Mouse (Mus musculus) CD4-positive helper T cell, adult 2 months (primary cell): ENCODE measurements around the gene Mrpl45.
A peak's percentile ranks its signal among the peaks of the same experiment; 100 is the strongest.
"Not testable (repeated sequence)": the region's sequence is repeated elsewhere in the genome, so short reads cannot be mapped to it uniquely, and the experiment has no call there.

Experiments used
- DNase-seq: peaks from one replicate; pipeline ENCODE4 v3.0.0-alpha.2; 2012; ENCODE audit warnings: low read depth, missing footprints, low spot score

Gene Mrpl45

GRCm38 (mm10) chr11:97296542-97296941 is 19.0 kb upstream of the Mrpl45 start:
- DNase-seq: no peak

GRCm38 (mm10) chr11:97299939-97300338 is 15.6 kb upstream of the Mrpl45 start:
- DNase-seq: no peak

- DNase-seq: no peak
These were observed 14.1 kb upstream of the Mrpl45 start for GRCm38 (mm10) chr11:97301406-97301805.

- DNase-seq: no peak
These were observed 13.2 kb upstream of the Mrpl45 start for GRCm38 (mm10) chr11:97302231-97302781.

- DNase-seq: no peak
These were observed 10.9 kb upstream of the Mrpl45 start for GRCm38 (mm10) chr11:97304631-97305030.

GRCm38 (mm10) chr11:97307294-97308069 is 8.0 kb upstream of the Mrpl45 start:
- DNase-seq: no peak

GRCm38 (mm10) chr11:97308806-97309450 is 6.6 kb upstream of the Mrpl45 start:
- DNase-seq: no peak

GRCm38 (mm10) chr11:97309451-97309836 is 6.1 kb upstream of the Mrpl45 start:
- DNase-seq: peak; percentile 40

GRCm38 (mm10) chr11:97309911-97310571 is 5.5 kb upstream of the Mrpl45 start:
- peak; percentile 83 for DNase-seq

GRCm38 (mm10) chr11:97310895-97311631 is 4.5 kb upstream of the Mrpl45 start:
- DNase-seq: no peak

GRCm38 (mm10) chr11:97312871-97313270 is 2.6 kb upstream of the Mrpl45 start:
- DNase-seq: not testable (repeated sequence)

GRCm38 (mm10) chr11:97314110-97314509 is 1.4 kb upstream of the Mrpl45 start:
- peak; percentile 23 for DNase-seq

- no peak for DNase-seq
These were observed 589 bp upstream of the Mrpl45 start for GRCm38 (mm10) chr11:97314751-97315503.

- no peak for DNase-seq
These were observed 5.7 kb downstream of the Mrpl45 start for GRCm38 (mm10) chr11:97321197-97321596.

- peak; percentile 53 for DNase-seq
These were observed 6.5 kb downstream of the Mrpl45 start for GRCm38 (mm10) chr11:97321894-97322600.

GRCm38 (mm10) chr11:97325224-97325623 is 9.7 kb downstream of the Mrpl45 start:
- DNase-seq: no peak

GRCm38 (mm10) chr11:97328148-97328547 is 12.6 kb downstream of the Mrpl45 start:
- peak; percentile 53 for DNase-seq

- no peak for DNase-seq
These were observed 14.8 kb downstream of the Mrpl45 start for GRCm38 (mm10) chr11:97330315-97330714.

GRCm38 (mm10) chr11:97331231-97332190 is 16.0 kb downstream of the Mrpl45 start:
- no peak for DNase-seq
